Mouse (Mus musculus) MEL (cell line): ENCODE results near the gene Abcg1. TPM values are rescaled to one million over a fixed set of nuclear protein-coding genes. Genes with fewer than 3 reads are reported as not detected.

Source experiments
- DNase-seq: peaks from one replicate; pipeline ENCODE4 v3.0.0; 2011; ENCODE audit warnings: low read depth, low spot score
- H3K27ac ChIP-seq: 2 replicates; pipeline ENCODE4 v1.5.1; 2012; ENCODE audit warnings: low read depth, mild to moderate bottlenecking, control low read depth, low read length, moderate library complexity; ENCODE audit not compliant: control insufficient read depth
- H3K27me3 ChIP-seq, 2 experiments: fragments of 150-350 bp in 1 of 2; sonication (generic) in 1 of 2; 2 replicates each; pipeline ENCODE4 v1.6.1; 2012; ENCODE audit warnings: low read length in 2 of 2, mild to moderate bottlenecking in 2 of 2, improper control_type of control experiment in 1 of 2, moderate library complexity in 1 of 2; ENCODE audit not compliant: insufficient read depth in 2 of 2, control insufficient read depth in 1 of 2
- H3K36me3 ChIP-seq, 2 experiments: 2 replicates each; pipeline ENCODE4 v1.6.1; 2012 to 2014; ENCODE audit warnings: low read length in 2 of 2, improper control_type of control experiment in 1 of 2, inconsistent platforms in 1 of 2, mild to moderate bottlenecking in 1 of 2; ENCODE audit not compliant: insufficient read depth in 2 of 2, control insufficient read depth in 1 of 2
- H3K4me1 ChIP-seq, 2 experiments: fragments of 150-350 bp in 1 of 2; sonication (generic) in 1 of 2; 2 replicates each; pipeline ENCODE4 v1.6.1; 2012; ENCODE audit warnings: low read length in 2 of 2, improper control_type of control experiment in 1 of 2, mild to moderate bottlenecking in 1 of 2; ENCODE audit not compliant: insufficient read depth in 2 of 2, control insufficient read depth in 1 of 2
- H3K4me3 ChIP-seq, 2 experiments: fragments of 150-350 bp in 1 of 2; sonication (generic) in 1 of 2; 2 replicates each; pipeline ENCODE4 v1.5.1; 2012; ENCODE audit warnings: low read depth in 2 of 2, low read length in 2 of 2, mild to moderate bottlenecking in 2 of 2, moderate library complexity in 2 of 2, control low read depth in 1 of 2, improper control_type of control experiment in 1 of 2; ENCODE audit not compliant: control insufficient read depth in 1 of 2, insufficient read depth in 1 of 2
- H3K79me2 ChIP-seq: 2 replicates; pipeline ENCODE4 v1.6.1; 2012; ENCODE audit warnings: mild to moderate bottlenecking, low read length, moderate library complexity; ENCODE audit not compliant: control insufficient read depth, poor library complexity, insufficient read depth
- H3K9ac ChIP-seq: 2 replicates; pipeline ENCODE4 v1.6.1; 2012; ENCODE audit warnings: low read depth, mild to moderate bottlenecking, control low read depth, low read length, moderate library complexity; ENCODE audit not compliant: control insufficient read depth, poor library complexity, severe bottlenecking
- H3K9me3 ChIP-seq: fragments of 150-350 bp; sonication (generic); replicated peaks from 2 replicates; pipeline ENCODE4 v1.6.1; 2012; ENCODE audit warnings: mild to moderate bottlenecking, low read length, improper control_type of control experiment, moderate library complexity; ENCODE audit not compliant: insufficient read depth
- BHLHE40 ChIP-seq: IDR thresholded peaks from 2 replicates; pipeline ENCODE4 v1.6.1; 2012; ENCODE audit warnings: low read depth, mild to moderate bottlenecking, inconsistent platforms, low read length, improper control_type of control experiment, borderline replicate concordance
- CHD1 ChIP-seq: IDR thresholded peaks from 2 replicates; pipeline ENCODE4 v1.6.1; 2012; ENCODE audit warnings: low read depth, mild to moderate bottlenecking, inconsistent platforms, low read length, improper control_type of control experiment
- MAX ChIP-seq: IDR thresholded peaks from 2 replicates; pipeline ENCODE4 v1.6.1; 2011; ENCODE audit warnings: low read length, improper control_type of control experiment
- NRF1 ChIP-seq: IDR thresholded peaks from 2 replicates; pipeline ENCODE4 v1.6.1; 2014; ENCODE audit warnings: low read depth, mild to moderate bottlenecking, inconsistent platforms, low read length, improper control_type of control experiment, moderate library complexity; ENCODE audit not compliant: poor library complexity, insufficient read depth, severe bottlenecking
- SIN3A ChIP-seq: IDR thresholded peaks from 2 replicates; pipeline ENCODE4 v1.6.1; 2012; ENCODE audit warnings: low read length, improper control_type of control experiment, inconsistent platforms
- TAL1 ChIP-seq: IDR thresholded peaks from 2 replicates; pipeline ENCODE4 v1.6.1; 2012; ENCODE audit warnings: mild to moderate bottlenecking, inconsistent platforms, low read length, moderate library complexity, mixed read lengths
- UBTF ChIP-seq: IDR thresholded peaks from 2 replicates; pipeline ENCODE4 v1.6.1; 2012; ENCODE audit warnings: low read depth, mild to moderate bottlenecking, inconsistent platforms, low read length, improper control_type of control experiment, moderate library complexity, borderline replicate concordance; ENCODE audit not compliant: insufficient read depth
- USF1 ChIP-seq: IDR thresholded peaks from 2 replicates; pipeline ENCODE4 v1.6.1; 2014; ENCODE audit warnings: low read depth, mild to moderate bottlenecking, inconsistent platforms, low read length, improper control_type of control experiment, moderate library complexity
- ZC3H11A ChIP-seq: IDR thresholded peaks from 2 replicates; pipeline ENCODE4 v1.6.1; 2012; ENCODE audit warnings: low read depth, mild to moderate bottlenecking, inconsistent platforms, low read length, improper control_type of control experiment
- ZMIZ1 ChIP-seq: IDR thresholded peaks from 2 replicates; pipeline ENCODE4 v1.6.1; 2012; ENCODE audit warnings: low read depth, mild to moderate bottlenecking, inconsistent platforms, low read length, improper control_type of control experiment, moderate library complexity
- ZNF384 ChIP-seq: IDR thresholded peaks from 2 replicates; pipeline ENCODE4 v1.6.1; 2012; ENCODE audit warnings: low read depth, mild to moderate bottlenecking, inconsistent platforms, low read length, improper control_type of control experiment
- polyA plus RNA-seq, 2 experiments: library from polyadenylated mRNA; stranded (reverse) in 1 of 2; unstranded in 1 of 2; fragments of >175 nt in 1 of 2; fragments of >200 nt in 1 of 2; gene quantifications; 2 replicates each; pipeline versions ENCODE4 v1.2.1 to v1.2.4; 2012; ENCODE audit warnings: low replicate concordance in 2 of 2, low read depth in 1 of 2; ENCODE audit not compliant: insufficient read length in 2 of 2, insufficient read depth in 1 of 2, missing spikeins in 1 of 2
- total RNA-seq: library from RNA; depleted of rRNA; stranded (reverse); fragments of 300-350 nt; gene quantifications from 2 replicates; pipeline ENCODE4 v1.2.3, GENCODE M21; 2012

Abcg1 gene
- total and polyA plus RNA-seq, 3 experiments: 11.6 to 18.0 TPM; not detected in 1

DNA sequence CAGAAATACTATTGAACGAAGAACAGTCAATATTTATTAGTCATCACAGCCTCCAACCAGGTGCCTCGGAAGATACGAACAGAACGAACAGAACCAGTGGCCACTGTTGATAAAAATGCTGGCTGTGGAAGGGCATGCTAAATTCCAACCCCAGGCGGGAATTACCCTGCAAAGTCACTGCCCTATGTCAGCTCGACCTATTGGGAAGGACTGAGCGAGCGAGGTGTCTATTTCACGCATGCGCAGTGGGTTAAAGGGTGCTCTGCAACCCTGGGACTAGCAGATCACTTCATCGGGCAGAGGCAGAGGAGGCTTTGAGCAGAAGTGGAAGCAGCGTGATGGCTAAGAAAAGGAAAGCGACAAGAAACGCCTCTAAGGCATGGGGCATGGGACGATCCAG, 76.3 kb downstream of the Abcg1 start:
- H3K36me3 ChIP-seq: no peaks in the 10 kb centered on the region
- 0 out of 4 replicates have a peak, but pooled peaks cover 0 to 2% of the 10 kb centered on the region in 2 experiments for H3K4me1 ChIP-seq
- H3K27ac ChIP-seq: no peak overlapping the region
- DNase-seq: peak; percentile 74
- H3K9me3 ChIP-seq: no peaks in the 10 kb centered on the region
- TF ChIP-seq ZNF384 (no peak), NRF1 (peak; percentile 72), TAL1 (peak; percentile 4; the same call in 1 of the 2 replicates)
- 0 out of 4 replicates have a peak overlapping the region, but pooled peaks of 1 of the 2 experiments have one; percentile 7 for H3K4me3 ChIP-seq
- peaks cover 0 to 1% of the 10 kb centered on the region in 2 experiments; a peak in 2 of 4 replicates for H3K27me3 ChIP-seq
- no peaks in the 10 kb centered on the region for H3K79me2 ChIP-seq
- H3K9ac ChIP-seq: no peak overlapping the region

GRCm38 (mm10) chr17:31134913-31135312, 77.4 kb downstream of the Abcg1 start:
- Histone ChIP-seq H3K4me3 (no peak overlapping the region), H3K4me1 (0 out of 4 replicates have a peak, but pooled peaks cover 0 to 2% of the 10 kb centered on the region in 2 experiments), H3K36me3 (no peaks in the 10 kb centered on the region), H3K9ac (no peak overlapping the region), H3K27me3 (no peaks in the 10 kb centered on the region; a peak in 1 of 4 replicates), H3K27ac (no peak overlapping the region), H3K79me2 (no peaks in the 10 kb centered on the region), H3K9me3 (no peaks in the 10 kb centered on the region)
- no peak for TF ChIP-seq BHLHE40
- no peak for TF ChIP-seq MAX
- no peak for DNase-seq

GRCm38 (mm10) chr17:31136291-31136690, 78.8 kb downstream of the Abcg1 start:
- no peaks in the 10 kb centered on the region for H3K9me3 ChIP-seq
- H3K4me3 ChIP-seq: no peak overlapping the region
- DNase-seq: no peak
- H3K27ac ChIP-seq: no peak overlapping the region
- H3K9ac ChIP-seq: no peak overlapping the region
- TF ChIP-seq ZC3H11A (no peak), CHD1 (no peak), USF1 (no peak), UBTF (no peak), ZMIZ1 (no peak), MAX (no peak), SIN3A (no peak)
- 0 out of 4 replicates have a peak, but pooled peaks cover 0 to 2% of the 10 kb centered on the region in 2 experiments for H3K4me1 ChIP-seq
- no peaks in the 10 kb centered on the region for H3K36me3 ChIP-seq
- no peaks in the 10 kb centered on the region for H3K79me2 ChIP-seq
- no peaks in the 10 kb centered on the region; a peak in 1 of 4 replicates for H3K27me3 ChIP-seq
